Mouse (Mus musculus): Measurements from ENCODE around the gene Il27. TPM values are rescaled to one million over a fixed set of nuclear protein-coding genes. Genes with fewer than 3 reads are reported as not detected.
"Not testable (repeated sequence)": the region's sequence is repeated elsewhere in the genome, so short reads cannot be mapped to it uniquely, and the experiment has no call there.

Gene Il27
- not detected in 2 replicates for polyA plus RNA-seq (2016; fragmentation: Nextera tagmentation; extraction: Ambion mirVana)

DNA sequence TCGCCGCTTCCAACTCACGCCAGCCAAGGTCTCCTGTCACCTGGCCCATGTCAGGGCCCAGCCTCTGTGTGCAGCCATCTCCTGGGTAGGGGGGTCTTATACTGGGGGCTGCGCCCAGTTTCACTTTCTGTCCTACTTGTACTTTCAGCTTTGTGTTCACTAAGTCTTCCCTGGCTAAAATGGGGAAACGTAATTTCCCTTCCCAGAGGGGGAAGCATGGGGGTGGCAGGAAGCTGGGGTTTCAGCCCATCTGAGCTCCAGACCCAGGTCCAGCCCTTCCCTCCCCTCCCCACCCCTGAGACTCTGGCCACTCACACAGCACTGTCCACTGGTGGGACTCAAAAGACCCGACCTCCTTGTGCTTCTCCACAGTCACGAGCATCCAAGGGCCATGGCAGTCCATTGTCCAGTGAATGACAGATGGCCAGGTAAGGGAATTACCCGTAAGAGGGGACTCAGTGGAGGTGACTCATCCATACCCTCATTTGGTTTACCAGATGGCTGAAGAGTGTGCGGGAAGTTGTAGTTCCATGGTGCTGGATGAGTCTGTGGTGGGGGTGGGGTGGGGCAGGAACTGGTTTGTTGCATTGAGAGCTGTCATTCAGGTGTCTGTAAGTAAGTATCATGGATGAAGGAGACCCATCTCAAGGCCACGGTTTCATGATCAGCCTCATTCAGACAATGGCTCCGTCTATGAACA lies at the start of gene Il27:
Il27 (minus strand) TSS at position 80 of the 700 bp plus-strand sequence.
- 0 out of 2 replicates have a peak, but pooled peaks cover 3% of the 10 kb centered on the region for H3K27me3 ChIP-seq (ENCODE audit: low read depth, poor library complexity, severe bottlenecking)
- H3K9me3 ChIP-seq (replicated peaks): no peaks in the 10 kb centered on the region
- H3K4me1 ChIP-seq: no peaks in the 10 kb centered on the region
- no peaks in the 10 kb centered on the region for H3K36me3 ChIP-seq
- no peak within 1 kb of the TSS for H3K27ac ChIP-seq (replicated peaks)
- WGBS: 84% methylated on average over 11 of the region's 11 CpGs
- no peak within 1 kb of the TSS for H3K4me3 ChIP-seq
- DNase-seq (ENCODE audit: low spot score): no peak

- no peak overlapping the region for H3K27ac ChIP-seq (replicated peaks)
- no peaks in the 10 kb centered on the region for H3K9me3 ChIP-seq (replicated peaks)
- H3K36me3 ChIP-seq: no peaks in the 10 kb centered on the region
- no peak for DNase-seq (ENCODE audit: low spot score)
- H3K4me3 ChIP-seq: no peak overlapping the region
- H3K27me3 ChIP-seq (ENCODE audit: low read depth, poor library complexity, severe bottlenecking): no peaks in the 10 kb centered on the region
- WGBS: 78% methylated on average over 3 of the region's 3 CpGs
- 0 out of 2 replicates have a peak, but pooled peaks cover 4% of the 10 kb centered on the region for H3K4me1 ChIP-seq
These were observed 49.6 kb upstream of the Il27 start for GRCm38 (mm10) chr7:126644345-126644744.

GRCm38 (mm10) chr7:126643244-126643617 lies 48.5 kb upstream of the Il27 start:
- H3K27ac ChIP-seq (replicated peaks); H3K27me3 ChIP-seq (ENCODE audit: low read depth, poor library complexity, severe bottlenecking); DNase-seq (ENCODE audit: low spot score); H3K4me1 ChIP-seq; H3K36me3 ChIP-seq; H3K4me3 ChIP-seq; H3K9me3 ChIP-seq (replicated peaks): not testable (repeated sequence)
- WGBS: 75% methylated on average over 3 of the region's 3 CpGs

GRCm38 (mm10) chr7:126642545-126643243 lies 48.0 kb upstream of the Il27 start:
- Histone ChIP-seq H3K9me3 (replicated peaks) (no peaks in the 10 kb centered on the region), H3K27me3 (ENCODE audit: low read depth, poor library complexity, severe bottlenecking) (no peaks in the 10 kb centered on the region), H3K36me3 (no peaks in the 10 kb centered on the region), H3K4me3 (no peak overlapping the region), H3K4me1 (no peaks in the 10 kb centered on the region), H3K27ac (replicated peaks) (no peak overlapping the region)
- 73% methylated on average over 5 of the region's 5 CpGs for WGBS
- no peak for DNase-seq (ENCODE audit: low spot score)

- Histone ChIP-seq H3K36me3 (no peaks in the 10 kb centered on the region), H3K27ac (replicated peaks) (no peak overlapping the region), H3K27me3 (ENCODE audit: low read depth, poor library complexity, severe bottlenecking) (no peaks in the 10 kb centered on the region), H3K4me1 (no peaks in the 10 kb centered on the region), H3K4me3 (no peak overlapping the region), H3K9me3 (replicated peaks) (no peaks in the 10 kb centered on the region)
- WGBS: 24% methylated on average over 4 of the region's 4 CpGs
- no peak for DNase-seq (ENCODE audit: low spot score)
These were observed 42.2 kb upstream of the Il27 start for GRCm38 (mm10) chr7:126636733-126637520.

DNA sequence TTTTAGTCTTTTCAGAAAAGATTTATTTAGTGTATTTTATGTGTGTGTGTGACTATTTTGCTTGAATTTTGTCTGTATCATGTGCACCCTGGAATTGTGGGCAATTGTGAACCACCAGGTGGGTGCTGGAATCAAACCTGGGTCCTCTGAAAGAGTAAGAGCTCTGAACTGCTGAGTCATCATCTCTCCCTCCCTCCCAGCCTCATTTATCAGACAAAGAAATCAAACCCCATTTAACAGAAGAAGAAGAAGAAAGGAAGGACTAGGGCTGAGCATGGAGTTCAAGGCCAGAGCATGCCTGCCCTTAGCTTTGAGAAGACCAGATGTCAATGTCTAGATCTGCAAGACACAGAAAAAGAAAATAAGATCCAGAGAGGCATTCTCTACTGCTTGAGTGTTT lies 40.6 kb upstream of the Il27 start:
- H3K4me3 ChIP-seq: no peak overlapping the region
- no peaks in the 10 kb centered on the region for H3K4me1 ChIP-seq
- H3K27me3 ChIP-seq (ENCODE audit: low read depth, poor library complexity, severe bottlenecking): no peaks in the 10 kb centered on the region
- no peaks in the 10 kb centered on the region for H3K9me3 ChIP-seq (replicated peaks)
- H3K27ac ChIP-seq (replicated peaks): no peak overlapping the region
- no peaks in the 10 kb centered on the region for H3K36me3 ChIP-seq
- no peak for DNase-seq (ENCODE audit: low spot score)

DNA sequence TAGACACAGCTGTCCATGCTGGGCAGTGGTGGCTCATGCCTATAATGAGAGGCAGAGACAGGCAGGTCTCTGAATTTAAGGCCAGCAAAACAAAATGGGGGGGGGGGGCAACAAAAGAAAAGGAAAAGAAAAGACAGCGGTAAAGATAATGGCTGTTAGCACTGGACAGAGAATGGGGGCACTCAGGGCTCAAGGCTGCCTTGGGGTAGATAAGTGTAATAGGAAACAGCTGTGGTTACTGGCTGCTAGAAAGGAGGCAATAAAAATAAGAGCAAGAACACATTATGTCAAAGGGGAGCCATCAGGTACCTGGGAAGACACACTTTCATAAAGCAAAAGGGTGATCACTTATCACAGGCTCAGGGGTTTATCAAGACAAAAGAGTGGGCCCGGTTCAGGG lies 37.7 kb upstream of the Il27 start:
- H3K27me3 ChIP-seq (ENCODE audit: low read depth, poor library complexity, severe bottlenecking): no peaks in the 10 kb centered on the region
- peaks cover 5% of the 10 kb centered on the region for H3K4me1 ChIP-seq
- no peaks in the 10 kb centered on the region for H3K36me3 ChIP-seq
- H3K27ac ChIP-seq (replicated peaks): no peak overlapping the region
- no peak for DNase-seq (ENCODE audit: low spot score)
- H3K9me3 ChIP-seq (replicated peaks): no peaks in the 10 kb centered on the region
- WGBS: 95% methylated on average over 2 of the region's 2 CpGs
- H3K4me3 ChIP-seq: no peak overlapping the region

DNA sequence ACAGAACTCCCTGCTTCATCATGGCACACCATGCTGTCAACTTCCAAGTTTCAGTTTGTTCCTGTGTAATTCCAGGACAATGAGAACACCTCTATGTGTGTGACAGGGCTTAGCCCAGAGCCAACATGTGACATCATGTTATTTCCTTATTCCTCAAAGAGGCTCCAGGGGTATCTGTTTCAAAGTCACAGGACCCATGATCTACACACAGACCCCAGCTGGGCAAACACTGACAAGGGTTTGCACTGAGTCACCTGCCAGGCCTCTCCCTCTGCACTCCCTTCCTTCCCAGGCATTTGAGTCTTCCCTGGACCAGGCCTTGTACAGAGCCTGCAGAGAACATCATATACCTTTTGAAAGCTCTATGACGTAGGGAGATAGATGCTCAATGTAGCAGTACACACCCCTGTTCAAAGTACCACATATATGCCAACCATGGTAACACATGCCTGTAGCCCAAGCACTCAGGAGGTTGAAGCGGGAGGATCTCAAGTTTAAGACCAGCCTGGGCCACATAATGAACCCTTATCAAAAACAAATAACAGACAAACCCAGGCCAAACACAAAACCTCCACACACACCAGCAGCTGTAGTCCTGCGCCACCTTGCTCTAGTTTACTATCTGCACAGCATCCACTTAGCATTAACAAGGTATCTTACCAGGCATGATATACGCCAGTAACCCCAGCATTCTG lies 36.2 kb upstream of the Il27 start, which contains the start of gene Nupr1:
Nupr1 (minus strand) TSS at position 38 of the 695 bp plus-strand sequence.
- 94% methylated on average over 4 of the region's 4 CpGs for WGBS
- H3K27ac ChIP-seq (replicated peaks): no peak within 1 kb of the TSS
- no peaks in the 10 kb centered on the region for H3K36me3 ChIP-seq
- peaks cover 5% of the 10 kb centered on the region for H3K4me1 ChIP-seq
- H3K4me3 ChIP-seq: no peak within 1 kb of the TSS
- no peaks in the 10 kb centered on the region for H3K27me3 ChIP-seq (ENCODE audit: low read depth, poor library complexity, severe bottlenecking)
- DNase-seq (ENCODE audit: low spot score): no peak
- H3K9me3 ChIP-seq (replicated peaks): no peaks in the 10 kb centered on the region

GRCm38 (mm10) chr7:126629915-126630314 lies 35.2 kb upstream of the Il27 start:
- peaks cover 5% of the 10 kb centered on the region for H3K4me1 ChIP-seq

DNA sequence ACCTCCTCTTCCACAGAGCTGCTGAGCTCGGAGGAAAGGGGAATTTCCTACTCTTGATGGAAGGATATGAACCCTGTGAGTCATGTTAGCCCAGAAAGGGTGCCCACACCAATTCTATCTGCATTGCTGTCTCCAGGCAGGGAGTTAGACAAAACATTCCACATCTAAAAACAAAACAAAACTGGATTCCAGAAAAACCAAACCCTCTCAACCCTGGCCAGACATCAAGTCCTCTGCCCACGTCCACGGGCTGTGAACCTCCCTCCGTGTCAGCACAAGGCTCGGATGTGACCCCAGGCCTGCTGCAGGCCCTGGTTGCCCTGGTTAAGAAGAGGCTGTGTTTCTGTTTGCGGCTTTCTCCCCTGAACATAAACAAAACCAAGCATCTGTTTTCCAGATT lies 33.4 kb upstream of the Il27 start:
- 80% methylated on average over 6 of the region's 6 CpGs for WGBS
- H3K36me3 ChIP-seq: no peaks in the 10 kb centered on the region
- no peak for DNase-seq (ENCODE audit: low spot score)
- H3K4me1 ChIP-seq: peaks cover 5% of the 10 kb centered on the region
- no peaks in the 10 kb centered on the region for H3K27me3 ChIP-seq (ENCODE audit: low read depth, poor library complexity, severe bottlenecking)
- H3K27ac ChIP-seq (replicated peaks): no peak overlapping the region; the same call in 1 of the 2 replicates
- H3K4me3 ChIP-seq: no peak overlapping the region
- no peaks in the 10 kb centered on the region for H3K9me3 ChIP-seq (replicated peaks)

More at GRCm38 (mm10) chr7:126629915-126630314, 35.2 kb upstream of the Il27 start:
- H3K36me3 ChIP-seq: no peaks in the 10 kb centered on the region
- no peaks in the 10 kb centered on the region for H3K9me3 ChIP-seq (replicated peaks)
- H3K27me3 ChIP-seq (ENCODE audit: low read depth, poor library complexity, severe bottlenecking): no peaks in the 10 kb centered on the region
- 65% methylated on average over 3 of the region's 3 CpGs for WGBS
- DNase-seq (ENCODE audit: low spot score): no peak
- H3K27ac ChIP-seq (replicated peaks): no peak overlapping the region
- no peak overlapping the region for H3K4me3 ChIP-seq

DNA sequence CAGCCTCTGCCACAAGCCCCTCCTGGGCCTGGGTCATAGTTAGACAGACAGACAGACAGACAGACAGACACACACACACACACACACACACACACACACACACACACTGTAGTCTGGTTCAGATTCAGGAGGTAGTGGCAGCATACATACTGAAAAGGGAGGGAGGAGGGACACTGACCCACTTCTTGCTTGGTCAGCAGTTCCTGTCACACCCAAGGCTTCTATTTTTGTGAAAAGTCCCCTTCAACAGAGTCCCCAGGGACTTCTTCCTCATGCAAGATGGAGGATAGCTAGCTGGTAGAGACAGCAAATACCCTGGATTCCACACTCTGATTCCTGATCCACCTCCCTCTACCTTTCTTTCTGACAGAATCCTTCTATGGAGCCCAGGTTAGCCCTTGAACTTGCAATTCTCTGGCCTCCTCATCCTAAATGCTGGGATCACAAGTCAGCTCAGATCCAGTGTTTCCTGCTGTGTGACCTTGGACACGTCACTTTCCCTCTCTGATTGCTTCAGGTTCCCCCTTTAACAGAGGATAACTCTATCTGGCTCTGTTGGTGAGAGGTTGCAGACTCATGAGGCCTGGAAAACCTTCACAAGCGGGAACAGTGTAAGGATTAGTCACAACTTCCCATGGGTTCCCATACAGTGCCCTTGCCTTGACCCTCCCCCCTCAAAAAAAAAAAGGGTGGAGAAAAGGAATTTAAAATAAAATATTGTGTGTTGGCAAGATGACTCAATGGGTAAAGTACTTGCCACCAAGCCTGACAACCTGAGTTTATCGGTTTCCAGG lies 31.3 kb upstream of the Il27 start:
- H3K27me3 ChIP-seq (ENCODE audit: low read depth, poor library complexity, severe bottlenecking): no peaks in the 10 kb centered on the region
- H3K27ac ChIP-seq (replicated peaks): no peak overlapping the region
- H3K4me1 ChIP-seq: peaks cover 5% of the 10 kb centered on the region
- no peak overlapping the region for H3K4me3 ChIP-seq
- WGBS: 80% methylated on average over 3 of the region's 3 CpGs
- no peaks in the 10 kb centered on the region for H3K9me3 ChIP-seq (replicated peaks)
- no peak for DNase-seq (ENCODE audit: low spot score)
- no peaks in the 10 kb centered on the region for H3K36me3 ChIP-seq

DNA sequence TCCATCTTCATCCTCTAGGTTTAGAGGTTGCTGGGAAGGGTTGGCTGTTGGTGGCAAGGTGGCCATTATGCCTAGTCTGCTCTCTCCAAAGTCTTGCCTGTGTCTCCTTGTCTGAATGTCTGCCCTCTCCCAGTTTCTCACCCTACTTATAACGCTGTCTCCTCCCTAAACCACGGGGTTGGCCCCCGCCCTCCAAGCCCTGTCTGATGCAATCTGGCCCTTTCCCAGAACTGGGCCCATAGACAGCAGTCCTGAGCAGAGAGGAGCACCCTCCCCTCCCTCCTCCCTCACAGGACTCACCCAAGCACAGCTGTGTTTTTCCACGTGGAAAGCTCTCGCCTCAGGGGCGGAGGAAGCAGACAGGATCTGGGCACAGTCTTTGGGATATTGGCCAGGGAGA lies 30.6 kb upstream of the Il27 start:
- H3K4me3 ChIP-seq: no peak overlapping the region
- no peak for DNase-seq (ENCODE audit: low spot score)
- no peaks in the 10 kb centered on the region for H3K36me3 ChIP-seq
- no peak overlapping the region for H3K27ac ChIP-seq (replicated peaks)
- H3K4me1 ChIP-seq: peaks cover 5% of the 10 kb centered on the region
- 62% methylated on average over 6 of the region's 6 CpGs for WGBS
- no peaks in the 10 kb centered on the region for H3K27me3 ChIP-seq (ENCODE audit: low read depth, poor library complexity, severe bottlenecking)
- no peaks in the 10 kb centered on the region for H3K9me3 ChIP-seq (replicated peaks)
